Mouse (Mus musculus): ENCODE data around the gene H2al2a.
"Not testable (repeated sequence)": the region's sequence is repeated elsewhere in the genome, so short reads cannot be mapped to it uniquely, and the experiment has no call there.

H2al2a gene

DNA sequence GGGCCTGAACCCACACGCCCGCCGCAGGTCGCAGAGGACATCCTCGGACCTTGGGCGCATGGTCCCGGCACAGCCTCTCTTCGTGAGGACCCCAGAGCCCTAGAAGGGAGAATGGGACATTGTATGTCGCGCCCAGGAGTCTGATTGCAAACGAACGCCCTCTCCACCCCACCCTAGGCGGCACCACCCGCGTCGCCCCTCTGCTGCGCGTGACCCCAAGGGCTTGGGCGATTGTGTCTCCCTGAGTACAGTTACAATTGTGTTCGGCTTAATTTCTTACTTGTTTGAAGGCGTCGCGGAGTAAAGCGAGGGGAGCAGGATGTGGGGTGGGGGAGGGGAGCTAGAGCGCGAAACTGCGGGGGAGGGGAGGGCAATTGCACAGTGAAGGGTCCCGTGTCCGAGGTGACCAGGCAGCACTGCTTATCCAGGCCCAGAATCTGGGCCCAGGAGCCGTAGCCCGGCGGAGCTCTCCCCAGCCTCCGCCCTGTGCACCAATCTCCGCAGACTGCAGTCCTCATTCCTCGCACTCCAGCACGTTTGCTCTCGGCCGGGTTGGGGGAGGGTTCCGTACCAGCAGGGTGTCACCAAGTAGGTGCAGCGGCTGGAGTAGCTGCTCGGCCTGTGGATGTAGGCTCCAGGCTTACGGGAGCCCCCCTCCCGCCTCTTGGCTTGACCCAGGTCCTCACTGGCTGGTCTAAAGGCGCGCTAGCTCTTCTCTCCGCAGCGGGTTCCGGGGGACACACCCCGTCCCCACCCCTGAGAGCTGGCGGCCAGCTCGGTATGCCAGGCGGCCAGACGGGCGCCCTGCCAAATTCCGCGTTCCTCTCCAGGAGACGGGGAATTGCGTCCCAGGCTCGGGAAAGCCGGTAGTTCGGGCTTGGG is 31.6 kb upstream of the H2al2a start:
- peak; percentile 84 for DNase-seq (ENCODE audit: low read depth, low spot score)

DNA sequence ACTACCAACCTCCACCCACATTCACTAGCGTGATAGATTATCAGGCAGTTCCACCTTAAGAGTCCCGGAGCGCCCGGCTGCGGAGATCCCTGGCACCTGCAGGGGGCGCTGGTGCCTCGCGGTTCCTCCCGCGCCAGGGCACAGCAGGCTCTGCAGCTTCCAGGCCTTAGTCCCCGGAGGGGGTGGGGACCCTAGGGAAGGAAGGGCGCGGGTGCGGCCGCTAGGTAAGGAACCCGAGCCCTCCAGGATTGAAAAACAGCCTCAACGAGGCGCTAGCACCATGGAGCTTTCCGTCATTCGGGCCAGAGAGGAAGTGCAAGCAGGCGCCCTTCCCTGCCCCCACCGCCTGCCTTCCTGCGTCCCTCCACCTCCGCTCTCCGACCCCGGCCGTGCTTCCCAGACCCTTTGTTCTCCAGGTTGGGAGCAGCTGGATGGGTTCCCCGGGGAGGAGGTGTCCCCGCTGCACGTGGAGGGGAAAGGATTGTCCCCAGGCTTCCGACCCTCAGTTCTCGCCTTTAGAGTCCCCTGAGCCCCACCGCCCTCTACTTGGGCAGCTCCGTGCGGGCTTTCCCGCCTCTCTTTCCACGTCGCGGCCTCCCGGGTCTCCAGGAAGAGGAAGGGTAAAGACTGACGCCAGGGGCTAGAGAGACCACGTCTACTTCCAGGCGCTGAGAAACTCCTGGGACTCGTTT is 30.8 kb upstream of the H2al2a start:
- peak; percentile 98 for DNase-seq (ENCODE audit: low read depth, low spot score)

DNA sequence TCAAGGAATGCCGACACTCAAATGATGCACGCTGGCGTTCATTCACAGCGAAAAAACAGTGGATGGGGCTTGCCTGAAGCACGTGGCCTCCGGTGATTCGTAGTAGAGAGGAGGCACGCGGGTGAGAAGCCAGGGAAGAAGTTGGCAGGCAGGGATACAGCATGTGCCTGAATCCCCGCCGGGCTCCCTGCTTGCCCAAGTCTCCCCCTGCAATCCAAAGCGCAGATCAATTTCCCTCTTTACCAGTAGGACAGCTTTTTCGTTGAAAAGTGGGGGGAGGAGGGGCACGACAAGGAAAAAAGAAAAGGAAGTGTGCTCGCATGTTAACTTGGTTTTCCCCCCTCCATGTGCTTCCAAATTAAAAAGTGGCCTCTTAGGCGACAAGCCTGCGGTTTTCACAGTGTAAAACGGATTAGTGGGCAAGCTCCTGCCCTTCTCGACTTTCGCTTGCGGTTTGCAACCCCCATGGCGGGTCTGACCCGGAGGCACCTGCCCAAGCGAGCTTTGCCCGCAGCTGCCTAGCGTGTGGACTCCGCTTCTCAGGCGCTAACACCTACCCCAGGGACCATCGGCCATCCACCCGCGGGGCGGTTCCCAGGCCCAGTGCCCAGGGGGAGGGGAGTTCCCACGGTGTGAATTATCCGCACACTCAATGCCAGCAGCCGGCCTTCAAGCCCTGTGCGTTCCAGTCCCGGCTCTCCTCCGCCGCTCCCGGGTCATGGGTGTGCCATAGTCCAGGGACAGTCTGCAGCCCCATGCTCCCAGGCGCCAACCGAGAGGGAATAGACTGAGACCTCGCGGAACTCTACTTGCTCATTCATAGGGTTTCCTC is 29.6 kb upstream of the H2al2a start:
- peak; percentile 76 for DNase-seq (ENCODE audit: low read depth, low spot score)

DNA sequence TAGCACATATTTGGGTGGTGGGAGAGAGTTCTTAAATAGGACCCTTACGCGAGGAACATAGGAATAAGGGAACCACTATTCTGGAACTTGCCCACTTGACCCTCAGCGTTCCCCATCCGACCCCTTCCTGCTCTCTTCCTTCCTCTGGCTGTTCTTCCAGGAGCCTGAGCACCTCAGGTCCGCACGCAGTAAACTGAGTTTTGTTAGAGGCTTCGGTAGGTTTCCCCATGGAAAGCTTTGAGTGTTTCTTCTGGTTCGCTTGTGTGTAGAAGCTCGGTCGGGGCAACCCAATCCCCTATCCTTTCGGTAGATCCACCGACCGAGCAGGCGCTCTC is 29.0 kb upstream of the H2al2a start:
- DNase-seq (ENCODE audit: low read depth, low spot score): no peak

DNA sequence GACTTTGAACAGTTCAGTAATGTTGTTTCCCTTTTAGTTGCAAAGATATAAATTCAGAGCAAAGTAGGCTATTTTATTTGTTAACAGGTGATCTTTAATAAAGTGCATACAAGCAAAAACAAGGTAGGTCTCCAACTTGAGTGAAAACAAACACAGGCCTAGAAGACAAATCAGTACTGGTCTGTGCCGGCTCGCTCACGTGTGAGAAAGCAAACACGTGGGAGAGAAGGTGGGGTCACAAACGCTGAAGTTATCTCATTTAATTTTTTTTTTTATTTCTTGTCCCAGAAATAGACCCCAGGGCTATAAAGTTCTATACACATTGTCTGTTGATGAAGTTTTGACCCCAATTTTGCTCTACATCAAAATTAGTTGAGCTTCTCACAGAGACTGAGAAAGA is 28.4 kb upstream of the H2al2a start:
- DNase-seq (ENCODE audit: low read depth, low spot score): no peak

DNA sequence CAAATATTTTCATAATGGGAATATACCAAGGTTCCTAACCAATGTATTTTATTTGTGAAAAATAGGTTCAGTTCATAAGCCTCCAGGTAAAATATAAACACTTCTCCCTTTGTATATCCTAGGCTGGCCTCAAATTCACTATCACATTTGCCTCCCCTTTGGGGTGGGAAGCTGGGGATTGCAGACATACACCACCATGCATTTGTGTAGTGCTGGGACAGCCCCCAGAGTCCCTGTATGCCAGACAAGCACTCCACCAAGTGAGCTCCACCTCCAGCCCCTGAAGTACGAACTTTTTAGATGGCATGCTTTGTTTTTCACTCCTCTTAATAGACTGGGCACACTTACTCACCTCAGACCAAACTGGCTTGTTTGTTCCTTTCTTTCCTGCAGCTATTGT is 26.1 kb upstream of the H2al2a start:
- DNase-seq (ENCODE audit: low read depth, low spot score): no peak

DNA sequence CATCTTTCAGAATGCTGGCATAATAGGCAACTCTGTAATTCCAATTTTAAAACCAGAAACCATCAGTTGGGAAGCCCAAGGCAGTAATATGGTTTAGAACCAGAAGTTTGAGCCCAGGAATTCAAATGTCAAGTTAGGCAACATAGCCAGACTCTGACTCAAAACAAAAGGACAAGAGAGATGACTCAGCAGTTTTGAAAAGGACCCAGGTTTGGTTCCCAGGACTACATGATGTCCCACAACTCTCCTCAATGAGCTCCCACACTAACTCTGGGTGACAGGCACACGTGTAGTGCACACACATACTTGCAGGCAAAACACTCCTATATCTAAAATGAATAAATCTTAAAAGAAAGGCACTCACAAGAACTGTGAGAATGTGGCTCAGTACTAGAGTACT is 22.4 kb upstream of the H2al2a start:
- DNase-seq (ENCODE audit: low read depth, low spot score): no peak

DNA sequence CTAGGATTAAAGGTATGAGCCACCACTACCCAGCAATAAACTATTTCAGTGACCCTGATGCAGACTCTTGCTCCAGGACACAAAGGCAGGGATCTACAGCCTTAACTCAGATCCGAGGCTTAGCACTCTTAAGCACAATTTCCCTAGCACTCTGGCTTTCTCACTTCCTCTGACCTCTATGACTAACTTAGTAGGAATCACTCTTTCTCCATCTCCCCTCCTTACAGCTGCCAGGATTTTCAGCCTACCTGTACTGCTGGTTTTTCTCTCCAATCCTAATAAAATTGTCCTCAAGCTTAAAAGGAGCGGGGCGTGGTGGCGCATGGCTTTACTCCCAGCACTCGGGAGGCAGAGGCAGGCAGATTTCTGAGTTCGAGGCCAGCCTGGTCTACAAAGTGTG is 20.6 kb upstream of the H2al2a start:
- DNase-seq (ENCODE audit: low read depth, low spot score): no peak

DNA sequence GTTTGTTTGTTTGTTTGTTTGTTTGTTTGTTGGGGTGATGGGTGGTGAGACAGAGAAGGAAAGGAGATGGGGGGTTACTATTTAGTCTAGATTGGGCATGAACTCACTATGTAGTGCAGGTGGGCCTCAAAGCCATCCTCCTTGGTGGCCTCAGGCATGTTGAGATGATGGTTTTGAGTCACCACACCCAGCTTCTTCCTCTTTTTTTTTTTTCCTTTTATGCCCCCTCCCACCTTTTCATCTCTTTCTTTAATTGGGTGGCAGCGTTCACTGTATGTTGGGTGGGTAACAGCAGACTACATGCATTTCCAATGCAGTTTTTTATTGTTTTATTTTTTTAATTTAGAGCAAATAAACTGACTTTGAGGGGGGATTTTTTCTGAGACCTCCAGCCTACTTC is 19.9 kb upstream of the H2al2a start:
- no peak for DNase-seq (ENCODE audit: low read depth, low spot score)

DNA sequence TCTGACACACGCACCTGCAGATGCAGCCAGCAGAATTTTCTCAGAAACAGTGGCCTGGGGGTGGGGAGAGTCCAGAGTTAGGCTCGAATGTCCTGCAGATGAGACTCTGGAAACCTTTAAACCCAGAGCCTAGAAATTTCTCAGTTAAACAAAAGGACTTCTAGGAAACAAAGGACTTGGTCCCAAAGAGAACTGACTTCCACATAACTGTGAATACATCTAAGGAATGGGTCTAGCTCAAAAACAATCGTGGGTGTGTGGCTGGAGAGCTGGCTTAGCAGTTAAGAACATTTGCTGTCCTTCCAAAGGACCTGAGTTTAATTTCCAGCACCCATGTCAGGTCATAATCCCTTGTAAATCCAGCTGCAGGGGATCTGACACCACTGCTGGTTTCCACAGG is 18.8 kb upstream of the H2al2a start:
- DNase-seq (ENCODE audit: low read depth, low spot score): no peak

DNA sequence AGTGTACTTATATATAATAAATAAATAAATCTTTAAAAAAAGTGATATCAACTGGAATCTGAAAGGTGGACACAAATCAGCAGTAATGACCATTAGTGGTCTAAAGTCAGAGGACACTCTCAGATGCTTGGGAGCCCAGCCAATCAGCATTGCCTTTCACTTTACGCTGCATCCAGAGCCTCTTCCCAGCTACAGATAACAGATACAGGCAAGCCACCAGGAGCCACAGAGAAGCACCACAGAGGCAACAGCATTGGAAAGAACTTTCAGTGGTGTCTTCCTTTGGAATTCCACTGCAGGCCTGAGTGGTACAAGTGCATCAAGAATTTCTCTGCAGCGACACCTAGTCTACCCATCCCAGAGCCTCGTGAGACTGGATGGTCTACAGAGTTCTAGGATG is 16.1 kb upstream of the H2al2a start:
- DNase-seq (ENCODE audit: low read depth, low spot score): no peak

DNA sequence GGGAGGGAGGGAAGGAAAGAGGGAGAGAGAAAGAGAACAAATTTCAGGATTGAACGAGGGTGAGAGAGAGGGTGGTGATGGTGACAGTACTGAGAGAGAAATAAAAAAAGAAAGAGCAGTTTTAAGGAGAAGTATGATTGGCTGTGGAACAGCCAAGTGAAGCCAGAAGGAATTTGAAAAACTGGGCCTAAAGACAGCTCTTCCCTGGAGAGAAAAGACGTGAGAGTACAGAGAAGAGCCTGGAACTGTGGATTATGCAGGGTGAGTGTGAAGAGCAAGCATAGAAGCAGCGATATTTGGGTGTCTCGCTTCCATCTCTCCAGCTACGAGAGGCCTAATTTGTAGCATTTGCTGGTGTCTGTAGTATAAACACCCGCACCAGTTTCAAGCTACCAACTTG is 14.5 kb upstream of the H2al2a start:
- DNase-seq (ENCODE audit: low read depth, low spot score): no peak

DNA sequence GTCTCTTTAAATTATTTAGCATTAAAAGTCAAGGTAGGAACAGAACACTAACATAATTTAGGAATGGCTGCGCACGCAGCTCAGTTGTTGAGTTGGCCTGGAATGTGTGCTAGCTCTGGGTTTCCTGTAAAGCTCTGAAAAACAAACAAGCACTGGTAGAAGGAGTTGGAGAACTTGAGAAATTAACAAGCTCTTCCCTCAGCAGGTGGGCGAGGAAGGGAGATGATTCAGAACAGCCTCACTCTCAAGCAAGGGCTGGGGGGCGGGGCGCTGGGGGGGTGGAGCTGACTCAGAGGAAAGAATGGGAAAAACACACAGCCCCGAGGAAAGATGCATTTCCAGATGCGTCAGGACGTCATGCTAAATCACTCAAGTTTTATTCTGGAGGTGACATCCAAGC is 8.4 kb upstream of the H2al2a start:
- peak; percentile 54 for DNase-seq (ENCODE audit: low read depth, low spot score)

DNA sequence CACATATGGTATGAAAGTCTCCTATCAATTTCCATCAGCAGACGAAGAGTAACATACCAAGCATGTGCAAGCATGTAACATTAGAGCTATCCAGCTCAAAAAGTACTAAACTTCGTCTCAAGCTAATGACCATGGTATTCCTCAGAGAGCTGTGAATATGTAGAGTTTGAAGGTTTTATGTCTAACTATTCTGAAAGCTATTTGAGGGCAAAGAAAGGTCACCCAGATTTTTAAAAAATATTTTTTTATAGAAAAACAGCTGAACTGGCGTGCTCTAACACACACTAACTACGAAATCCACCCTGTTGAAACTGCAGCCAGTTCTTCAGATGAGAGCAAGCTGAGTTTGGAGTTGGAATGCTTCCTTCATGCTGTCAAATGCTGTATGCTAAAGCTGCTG is 7.5 kb upstream of the H2al2a start:
- peak; percentile 41 for DNase-seq (ENCODE audit: low read depth, low spot score)

DNA sequence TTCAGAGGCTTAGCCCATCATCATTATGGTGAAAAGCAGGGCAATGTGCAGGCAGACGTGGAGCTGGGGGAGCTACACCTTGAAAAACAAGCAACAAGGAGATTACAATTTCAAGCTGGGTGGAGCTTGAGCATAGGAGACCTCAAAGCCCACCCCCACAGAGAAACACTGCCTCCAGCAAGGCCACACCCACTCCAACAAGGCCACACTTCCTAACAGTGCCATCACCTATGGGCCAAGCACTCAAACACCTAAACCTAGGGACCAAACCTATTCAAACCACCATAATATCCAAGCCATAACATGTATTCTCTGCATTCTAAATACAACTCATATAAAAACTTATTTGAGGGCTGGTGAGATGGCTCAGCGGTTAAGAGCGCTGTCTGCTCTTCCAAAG is 5.5 kb upstream of the H2al2a start:
- DNase-seq (ENCODE audit: low read depth, low spot score): no peak

DNA sequence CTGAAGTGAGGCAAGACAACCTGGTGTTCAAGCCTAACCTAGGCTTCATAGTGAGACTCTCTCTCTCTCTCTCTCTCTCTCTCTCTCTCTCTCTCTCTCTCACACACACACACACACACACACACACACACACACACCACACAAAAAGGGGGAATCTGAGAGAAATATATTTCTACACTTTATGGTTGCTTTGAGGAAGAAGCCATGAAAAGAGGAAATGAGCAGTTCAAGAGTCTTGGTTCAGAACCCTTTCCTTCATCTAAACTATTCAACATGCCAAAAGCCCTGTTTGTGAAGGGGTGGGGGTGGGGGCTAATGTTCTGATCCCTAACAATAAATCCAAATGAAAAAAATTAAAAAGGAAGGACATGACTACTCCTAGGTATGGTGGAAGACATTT is 7.2 kb downstream of the H2al2a start:
- DNase-seq (ENCODE audit: low read depth, low spot score): no peak

DNA sequence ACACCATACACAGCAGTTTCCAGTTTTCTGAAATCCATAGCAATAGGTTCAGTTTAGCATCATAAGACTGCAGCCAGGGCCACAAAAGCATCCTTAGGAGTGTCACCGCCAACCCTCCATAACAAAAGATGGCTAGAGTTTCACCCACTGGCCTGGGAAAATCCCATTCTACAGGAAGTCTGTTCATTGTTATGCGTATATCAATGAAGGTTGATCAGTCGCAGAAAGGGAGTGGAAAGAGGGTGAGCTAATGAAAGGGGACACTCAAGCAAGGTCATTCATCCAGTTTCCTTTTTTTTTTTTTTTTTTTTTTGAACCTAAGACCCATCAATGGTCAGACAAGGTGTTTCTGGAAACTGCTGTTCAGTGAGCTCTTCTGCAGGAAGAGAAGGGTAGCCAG is 7.6 kb downstream of the H2al2a start:
- no peak for DNase-seq (ENCODE audit: low read depth, low spot score)

DNA sequence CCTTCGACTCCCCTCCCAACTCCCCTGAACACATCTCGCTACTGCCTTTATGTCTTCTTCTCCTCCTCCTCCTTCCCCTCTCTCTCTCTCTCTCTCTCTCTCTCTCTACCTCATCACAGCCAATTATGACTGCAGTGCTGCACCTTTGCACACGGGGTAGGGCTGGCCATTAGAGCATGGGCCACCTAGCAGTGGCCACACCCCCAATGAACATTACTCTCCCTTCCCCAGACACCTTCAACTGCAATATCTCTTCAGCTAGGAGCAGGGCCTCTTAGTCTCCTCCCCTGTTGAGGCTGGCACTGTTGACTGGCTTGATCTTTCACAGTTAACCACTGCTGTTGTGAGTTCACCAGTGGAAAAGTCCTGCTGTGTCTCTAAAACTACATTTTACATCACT is 10.1 kb downstream of the H2al2a start:
- no peak for DNase-seq (ENCODE audit: low read depth, low spot score)

DNA sequence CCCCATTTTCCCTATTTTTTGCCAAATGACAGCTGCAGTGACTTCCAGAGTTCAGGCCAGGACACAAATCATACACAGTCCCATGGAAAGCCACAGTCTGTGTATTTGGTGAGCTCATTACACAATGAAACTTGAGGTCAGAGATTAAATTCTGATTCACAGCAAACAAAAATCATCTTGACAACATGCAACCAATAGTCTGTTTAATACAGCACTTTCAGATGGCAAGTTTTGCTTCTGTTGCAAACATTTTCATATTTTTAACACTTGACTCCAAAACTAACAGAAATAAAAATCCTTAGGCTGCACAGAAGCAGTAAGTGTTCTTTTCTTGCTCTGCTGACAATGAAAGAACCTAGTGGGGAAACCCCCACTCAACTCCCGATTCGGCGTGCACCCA is 12.0 kb downstream of the H2al2a start:
- no peak for DNase-seq (ENCODE audit: low read depth, low spot score)

DNA sequence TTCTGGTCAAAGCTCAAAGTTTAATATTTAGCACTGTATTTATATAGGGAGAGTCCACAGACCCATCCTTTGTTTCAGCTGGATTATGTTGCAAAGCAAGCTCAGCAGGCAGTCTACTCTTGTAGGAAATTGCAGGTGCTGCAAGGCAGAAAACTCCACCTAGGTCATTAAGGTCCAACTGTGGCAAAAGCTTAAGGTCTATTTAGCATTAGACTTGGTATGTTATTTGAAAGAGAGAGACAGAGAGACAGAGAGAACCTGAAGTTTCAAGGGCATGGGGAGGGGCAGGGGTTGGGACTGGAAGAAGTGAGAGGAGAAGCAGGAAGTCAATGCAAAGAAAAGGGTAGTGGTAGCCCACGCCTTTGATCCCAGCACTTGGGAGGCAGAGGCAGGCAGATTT is 14.0 kb downstream of the H2al2a start:
- no peak for DNase-seq (ENCODE audit: low read depth, low spot score)

DNA sequence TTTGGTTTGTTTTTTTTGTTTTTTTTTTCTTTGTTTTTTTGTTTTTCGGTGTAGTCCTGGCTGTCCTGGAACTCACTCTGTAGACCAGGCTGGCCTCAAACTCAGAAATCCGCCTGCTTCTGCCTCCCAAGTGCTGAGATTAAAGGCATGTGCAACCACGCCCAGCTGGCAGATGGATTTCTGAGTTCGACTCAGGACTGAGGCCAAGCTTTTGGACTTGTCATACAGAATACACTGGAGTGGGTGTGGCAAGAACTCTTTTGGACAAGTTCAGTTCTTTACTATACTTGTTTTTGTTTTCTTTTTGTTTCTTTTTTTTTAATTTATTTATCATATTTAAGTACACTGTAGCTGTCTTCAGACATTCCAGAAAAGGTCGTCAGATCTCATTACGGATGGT is 18.1 kb downstream of the H2al2a start:
- DNase-seq (ENCODE audit: low read depth, low spot score): no peak

DNA sequence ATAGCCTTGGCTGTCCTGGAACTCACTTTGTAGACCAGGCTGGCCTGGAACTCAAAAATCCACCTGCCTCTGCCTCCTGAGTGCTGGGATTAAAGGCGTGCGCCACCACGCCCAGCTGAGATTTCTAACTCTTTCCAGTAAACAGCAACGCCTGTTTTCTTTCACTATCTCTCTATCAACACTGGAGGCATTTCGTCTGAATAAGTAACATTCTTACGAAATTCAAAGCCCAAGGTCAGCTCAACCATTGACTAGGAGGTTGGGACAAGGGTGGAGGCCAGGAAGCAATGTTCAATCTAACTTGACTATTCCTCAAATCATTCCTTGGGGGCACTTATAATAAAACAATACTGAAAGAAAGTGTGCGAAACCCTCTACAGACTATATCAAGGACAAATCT is 18.5 kb downstream of the H2al2a start:
- DNase-seq (ENCODE audit: low read depth, low spot score): not testable (repeated sequence)

DNA sequence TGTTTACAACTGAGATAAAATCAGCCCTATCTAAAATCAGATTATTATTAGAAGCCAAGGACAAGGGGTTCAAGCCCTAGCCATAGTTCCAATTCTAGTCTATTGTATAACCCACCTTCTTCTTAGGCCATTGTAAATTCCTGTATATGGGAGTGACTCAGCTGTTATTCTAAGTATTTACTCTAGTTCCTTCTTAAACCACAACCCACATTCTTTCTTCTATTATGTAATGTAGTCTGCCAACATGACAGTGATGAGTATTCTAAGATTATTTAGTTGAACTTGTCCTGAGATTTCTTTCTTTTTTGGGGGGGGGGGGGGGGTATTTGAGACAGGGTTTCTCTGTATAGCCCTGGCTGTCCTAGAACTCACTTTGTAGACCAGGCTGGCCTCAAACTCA is 19.1 kb downstream of the H2al2a start:
- DNase-seq (ENCODE audit: low read depth, low spot score): not testable (repeated sequence)

Data from mesoderm, embryonic 11.5 days (tissue).